Mouse (Mus musculus) liver (tissue): Measurements from ENCODE around the gene Olfr620.

ENCODE experiments used
- DNase-seq: peaks from one replicate; pipeline ENCODE4 v3.0.0-alpha.2; 2020; ENCODE audit warnings: mixed read lengths

Olfr620 gene

DNA sequence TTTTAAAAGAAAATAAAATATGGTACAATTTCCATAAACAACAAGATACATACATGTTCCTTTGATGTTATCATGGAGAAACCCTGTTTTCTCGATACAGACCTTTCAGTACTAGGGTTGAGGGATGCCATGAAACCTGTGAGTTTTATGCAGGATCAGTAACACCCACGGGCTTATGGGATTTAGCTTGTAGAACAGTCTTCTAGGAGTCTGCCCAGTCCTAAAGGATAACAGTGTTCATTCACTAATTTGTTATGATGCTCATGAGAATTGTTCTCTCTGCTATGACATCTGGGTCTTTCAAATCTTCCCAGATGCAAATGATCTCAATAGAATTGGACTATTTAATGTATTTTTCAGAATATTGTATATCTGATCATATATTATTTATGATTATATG is at the start of gene Olfr620:
Gene Olfr620 (minus strand): TSS at position 101 of the 400 bp plus-strand sequence.
- no peak for DNase-seq

DNA sequence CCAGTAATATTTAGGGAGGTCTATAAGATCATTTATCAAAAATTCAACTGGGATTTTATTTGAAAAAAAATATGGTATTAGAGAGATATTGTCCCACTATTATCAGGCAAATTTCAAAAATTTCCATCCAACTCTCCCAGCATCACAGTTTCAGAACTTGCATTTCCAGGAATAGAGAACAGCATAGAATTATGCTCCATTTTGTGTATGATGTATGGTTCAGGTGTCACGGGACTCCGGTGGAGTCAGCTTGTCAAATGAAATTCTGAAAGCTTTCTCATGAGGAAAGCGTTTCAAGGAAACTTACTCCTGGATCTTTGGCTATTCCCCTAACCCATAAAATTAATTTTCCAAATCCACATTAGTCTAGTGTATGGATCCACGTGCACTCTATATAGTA is 31.7 kb upstream of the Olfr620 start:
- DNase-seq: no peak

GRCm38 (mm10) chr7:103642602-103643001 is 30.3 kb upstream of the Olfr620 start, which contains the start of gene Olfr622:
Gene Olfr622 (minus strand): TSS chr7:103642702.
- no peak for DNase-seq

- no peak for DNase-seq
Observed at GRCm38 (mm10) chr7:103636795-103637194, 24.5 kb upstream of the Olfr620 start.

- DNase-seq: no peak
Observed at GRCm38 (mm10) chr7:103607425-103607824, 4.9 kb downstream of the Olfr620 start.

DNA sequence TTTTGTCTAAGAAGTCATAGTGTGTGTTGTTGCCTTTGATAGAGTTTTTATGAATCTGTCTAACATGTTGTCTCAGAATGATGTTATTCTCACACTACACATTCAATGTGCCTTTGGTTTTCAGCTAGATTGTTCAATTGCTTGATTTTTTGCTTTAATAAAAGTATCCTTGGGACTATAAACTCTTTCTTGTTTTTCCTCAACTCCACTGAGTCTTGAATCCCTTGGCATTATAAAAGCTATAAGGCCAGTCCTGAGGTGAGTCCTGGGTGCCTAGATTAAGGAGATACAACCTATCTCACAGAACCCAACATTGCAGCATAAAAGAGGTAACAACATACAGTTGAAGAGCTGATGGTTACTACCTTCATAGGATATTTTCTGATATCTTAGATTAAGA is 12.1 kb downstream of the Olfr620 start, which contains the start of gene Olfr619:
Gene Olfr619 (plus strand): TSS at position 301 of the 400 bp plus-strand sequence.
- DNase-seq: no peak

DNA sequence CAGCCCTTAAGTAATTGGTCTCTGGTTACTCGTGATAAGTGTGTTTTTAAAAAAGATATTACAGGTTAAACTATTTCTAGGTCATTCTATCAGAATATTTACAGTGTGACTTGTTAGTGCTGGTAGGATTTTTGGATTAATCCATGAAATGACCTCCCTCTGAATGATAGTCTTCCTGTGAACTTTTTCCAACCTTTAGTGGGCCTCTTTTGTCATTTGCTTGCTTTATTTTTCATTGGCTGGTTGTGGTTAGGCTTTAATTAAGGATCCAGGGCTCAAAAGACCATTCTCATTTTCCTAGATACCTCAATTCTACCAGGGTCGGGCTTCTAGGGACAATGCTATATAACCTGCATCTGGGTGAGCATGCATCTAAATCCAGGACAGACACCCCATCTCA is 22.5 kb downstream of the Olfr620 start, which contains the start of gene Olfr618:
Gene Olfr618 (plus strand): TSS at position 301 of the 400 bp plus-strand sequence.
- DNase-seq: no peak

- DNase-seq: no peak
Observed at GRCm38 (mm10) chr7:103572761-103573160, 39.6 kb downstream of the Olfr620 start, which contains the start of gene Olfr617. Gene Olfr617 (plus strand): TSS chr7:103573061.

DNA sequence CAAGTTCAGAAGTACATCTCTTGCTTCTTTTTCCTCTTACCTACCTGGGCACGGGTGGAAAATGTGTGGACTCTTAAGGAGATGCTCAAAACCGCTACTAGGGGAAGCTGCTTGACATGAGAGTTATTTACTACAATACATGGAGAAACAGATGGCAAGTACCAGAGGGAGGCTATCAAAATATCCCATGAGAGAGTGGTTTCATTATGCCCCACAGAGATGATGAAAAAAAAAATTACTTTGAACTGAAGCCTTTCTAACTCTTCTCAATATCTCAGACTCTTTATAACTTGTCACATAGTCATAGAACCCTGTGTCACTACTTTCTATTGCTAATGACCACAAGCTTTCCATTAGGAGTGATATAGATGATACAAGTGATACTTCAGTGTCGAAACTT is 43.3 kb downstream of the Olfr620 start, which contains the start of gene Olfr616:
Gene Olfr616 (minus strand): TSS at position 101 of the 400 bp plus-strand sequence.
- DNase-seq: no peak

DNA sequence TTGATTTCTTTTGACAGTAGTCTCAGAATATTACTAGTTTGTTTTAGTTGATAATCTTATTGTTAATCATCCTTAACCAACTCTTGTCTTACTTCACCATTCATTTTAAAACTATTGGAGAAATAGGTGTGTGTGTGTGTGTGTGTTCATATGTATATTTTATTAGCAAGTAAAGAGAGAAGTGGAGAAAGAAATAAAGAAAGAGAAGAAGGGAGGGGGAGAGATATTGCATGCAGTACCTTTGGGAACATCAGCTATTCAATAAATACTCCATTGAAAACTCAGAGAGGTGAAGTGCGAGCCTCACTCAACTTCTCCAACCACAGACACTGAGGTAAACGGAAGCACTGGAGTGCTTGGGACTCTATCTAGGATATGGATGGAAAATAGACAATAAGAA is 56.6 kb downstream of the Olfr620 start, which contains the start of gene Olfr615:
Gene Olfr615 (plus strand): TSS at position 301 of the 400 bp plus-strand sequence.
- no peak for DNase-seq
